Mouse (Mus musculus) right cerebral cortex, postnatal 4 days (tissue): ENCODE results near the gene Smagp.

ENCODE experiments used
- DNase-seq: peaks from one replicate; pipeline ENCODE4 v3.0.0-alpha.2; 2022

The Smagp gene

GRCm38 (mm10) chr15:100636700-100637501 is at the start of gene Smagp:
TSS of gene Smagp (minus strand) at chr15:100636940.
- no peak for DNase-seq

- no peak for DNase-seq
These were observed 49.7 kb upstream of the Smagp start for GRCm38 (mm10) chr15:100686434-100686833.

- DNase-seq, result no peak
These were observed 49.1 kb upstream of the Smagp start for GRCm38 (mm10) chr15:100685849-100686248.

- DNase-seq, result no peak
These were observed 48.5 kb upstream of the Smagp start for GRCm38 (mm10) chr15:100685255-100685654.

GRCm38 (mm10) chr15:100684450-100684849 is 47.7 kb upstream of the Smagp start:
- no peak for DNase-seq

- peak; percentile 79 for DNase-seq
These were observed 46.3 kb upstream of the Smagp start for GRCm38 (mm10) chr15:100683041-100683440.

GRCm38 (mm10) chr15:100681770-100682169 is 45.0 kb upstream of the Smagp start:
- DNase-seq, result no peak

GRCm38 (mm10) chr15:100680381-100680780 is 43.6 kb upstream of the Smagp start:
- no peak for DNase-seq

- no peak for DNase-seq
These were observed 42.3 kb upstream of the Smagp start for GRCm38 (mm10) chr15:100679005-100679404.

- DNase-seq, result no peak
These were observed 41.8 kb upstream of the Smagp start for GRCm38 (mm10) chr15:100678581-100678980.

GRCm38 (mm10) chr15:100677675-100678074 is 40.9 kb upstream of the Smagp start:
- DNase-seq, result no peak

GRCm38 (mm10) chr15:100676521-100676920 is 39.8 kb upstream of the Smagp start:
- DNase-seq, result no peak

GRCm38 (mm10) chr15:100675486-100675885 is 38.7 kb upstream of the Smagp start:
- no peak for DNase-seq

GRCm38 (mm10) chr15:100674566-100674965 is 37.8 kb upstream of the Smagp start:
- DNase-seq, result no peak

- no peak for DNase-seq
These were observed 37.0 kb upstream of the Smagp start for GRCm38 (mm10) chr15:100673585-100674391.

GRCm38 (mm10) chr15:100670833-100671232 is 34.1 kb upstream of the Smagp start:
- no peak for DNase-seq

- no peak for DNase-seq
These were observed 33.3 kb upstream of the Smagp start for GRCm38 (mm10) chr15:100670004-100670403.

- DNase-seq, result no peak
These were observed 32.6 kb upstream of the Smagp start, which contains the start of gene Bin2 for GRCm38 (mm10) chr15:100669337-100669736. TSS of gene Bin2 (minus strand) at chr15:100669553.

GRCm38 (mm10) chr15:100667871-100668545 is 31.3 kb upstream of the Smagp start:
- no peak for DNase-seq

GRCm38 (mm10) chr15:100667420-100667819 is 30.7 kb upstream of the Smagp start:
- DNase-seq, result no peak

GRCm38 (mm10) chr15:100666851-100667250 is 30.1 kb upstream of the Smagp start:
- no peak for DNase-seq

GRCm38 (mm10) chr15:100666219-100666696 is 29.5 kb upstream of the Smagp start:
- no peak for DNase-seq
